Mouse (Mus musculus): Measurements from ENCODE around the gene Kif3c. TPM values are rescaled to one million over a fixed set of nuclear protein-coding genes. Genes with fewer than 3 reads are reported as not detected.

The Kif3c gene
- polyA plus RNA-seq, 1 experiment from 2014 or later = 5.9 TPM

DNA sequence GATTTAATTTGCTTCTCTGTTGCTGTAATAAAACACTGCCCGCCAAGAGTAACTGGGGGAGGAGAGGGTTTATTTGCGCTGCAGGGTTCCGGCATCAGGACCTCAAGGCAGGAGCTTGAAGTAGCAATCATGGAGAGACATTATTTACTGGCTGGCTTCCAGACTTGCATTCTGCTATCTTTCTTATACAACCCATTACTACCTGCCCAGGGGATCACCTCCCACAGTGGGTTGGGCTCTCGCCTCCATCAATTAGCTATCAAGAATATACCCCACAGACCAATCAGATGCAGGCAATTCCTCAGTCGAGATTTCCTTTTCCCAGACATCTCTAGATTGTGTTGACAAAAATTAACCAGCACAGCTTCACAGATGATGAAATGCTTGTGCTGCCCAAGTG lies 856 bp upstream of the Kif3c start:
- WGBS (ENCODE audit: insufficient replicate concordance) = 90% methylated on average over 5 of the region's 5 CpGs
- peaks cover 3% of the 10 kb centered on the region; the same call in 1 of the 2 replicates for H3K36me3 ChIP-seq (ENCODE audit: control insufficient read depth, insufficient read depth, low read length)
- 0 out of 2 replicates have a peak, but pooled peaks cover 4% of the 10 kb centered on the region for H3K9me3 ChIP-seq (replicated peaks; ENCODE audit: control insufficient read depth, low read length)
- no peak overlapping the region for H3K27ac ChIP-seq (ENCODE audit: low read depth, low read length)
- no peak for ATAC-seq (replicated peaks; ENCODE audit: insufficient number of reproducible peaks, low FRiP score, low TSS enrichment)
- H3K4me1 ChIP-seq (ENCODE audit: control insufficient read depth, insufficient read depth, low read length) = peaks cover 4% of the 10 kb centered on the region; the same call in 1 of the 2 replicates
- H3K9ac ChIP-seq (ENCODE audit: low read depth, low read length) = no peak overlapping the region
- H3K4me3 ChIP-seq (ENCODE audit: low read depth, low read length) = no peak overlapping the region
- no peaks in the 10 kb centered on the region for H3K27me3 ChIP-seq (ENCODE audit: control insufficient read depth, insufficient read depth, low read length)
- no peak overlapping the region for H3K4me2 ChIP-seq

DNA sequence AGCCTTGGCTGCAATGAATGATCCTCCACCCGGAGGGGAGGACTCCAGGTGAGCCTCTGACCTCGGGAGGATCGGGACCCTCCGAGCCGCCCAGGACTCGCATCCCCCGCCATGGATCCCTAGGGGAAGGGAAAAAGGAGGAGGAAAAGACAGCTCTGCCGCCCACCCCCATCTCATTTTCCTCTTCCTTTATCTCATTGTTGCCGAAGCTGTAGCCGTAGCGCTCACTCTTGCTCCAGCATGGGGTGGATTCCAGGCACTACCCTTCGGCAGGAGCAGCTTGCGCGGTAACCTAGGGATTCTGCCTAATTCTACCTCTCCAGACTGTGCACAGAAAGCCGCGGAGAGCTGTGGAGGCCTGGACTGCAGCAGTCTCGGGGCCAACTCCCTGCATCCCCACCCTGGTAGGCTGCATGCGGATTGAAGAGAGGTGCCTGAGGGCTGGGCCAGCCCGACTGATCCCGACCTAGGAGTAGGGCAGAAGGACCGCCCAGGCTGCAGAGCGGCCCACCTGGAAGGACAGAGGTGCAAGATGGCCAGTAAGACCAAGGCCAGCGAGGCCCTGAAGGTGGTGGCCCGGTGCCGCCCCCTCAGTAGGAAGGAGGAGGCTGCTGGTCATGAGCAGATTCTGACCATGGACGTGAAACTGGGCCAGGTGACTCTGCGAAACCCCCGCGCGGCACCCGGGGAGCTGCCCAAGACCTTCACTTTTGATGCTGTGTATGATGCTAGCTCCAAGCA lies 687 bp downstream of the Kif3c start:
- peak; percentile 13 for ATAC-seq (replicated peaks; ENCODE audit: insufficient number of reproducible peaks, low FRiP score, low TSS enrichment)
- 3% methylated on average over 31 of the region's 31 CpGs for WGBS (ENCODE audit: insufficient replicate concordance)
- peaks cover 3% of the 10 kb centered on the region; the same call in 1 of the 2 replicates for H3K36me3 ChIP-seq (ENCODE audit: control insufficient read depth, insufficient read depth, low read length)

DNA sequence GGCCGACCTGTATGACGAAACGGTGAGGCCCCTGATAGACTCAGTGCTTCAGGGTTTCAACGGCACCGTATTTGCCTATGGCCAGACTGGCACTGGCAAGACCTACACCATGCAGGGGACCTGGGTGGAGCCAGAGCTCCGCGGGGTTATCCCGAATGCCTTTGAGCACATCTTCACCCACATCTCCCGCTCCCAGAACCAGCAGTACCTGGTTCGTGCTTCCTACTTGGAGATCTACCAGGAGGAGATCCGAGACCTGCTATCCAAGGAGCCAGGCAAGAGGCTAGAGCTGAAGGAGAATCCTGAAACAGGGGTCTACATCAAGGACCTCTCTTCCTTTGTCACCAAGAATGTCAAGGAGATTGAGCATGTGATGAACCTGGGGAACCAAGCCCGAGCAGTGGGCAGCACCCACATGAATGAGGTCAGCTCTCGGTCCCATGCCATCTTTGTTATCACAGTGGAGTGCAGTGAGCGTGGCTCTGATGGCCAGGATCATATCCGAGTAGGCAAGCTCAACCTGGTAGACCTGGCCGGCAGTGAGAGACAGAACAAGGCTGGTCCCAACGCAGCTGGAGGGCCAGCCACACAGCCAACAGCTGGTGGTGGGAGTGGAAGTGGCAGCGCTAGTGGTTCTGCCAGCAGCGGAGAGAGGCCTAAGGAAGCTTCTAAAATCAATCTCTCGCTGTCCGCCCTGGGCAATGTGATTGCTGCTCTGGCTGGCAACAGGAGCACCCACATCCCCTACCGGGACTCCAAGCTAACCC lies 1.4 kb downstream of the Kif3c start:
- H3K4me2 ChIP-seq = peak overlapping the region; percentile 72
- H3K27me3 ChIP-seq (ENCODE audit: control insufficient read depth, insufficient read depth, low read length) = no peaks in the 10 kb centered on the region
- 0 out of 2 replicates have a peak, but pooled peaks cover 4% of the 10 kb centered on the region for H3K9me3 ChIP-seq (replicated peaks; ENCODE audit: control insufficient read depth, low read length)
- no peak overlapping the region for H3K27ac ChIP-seq (ENCODE audit: low read depth, low read length)
- ATAC-seq (replicated peaks; ENCODE audit: insufficient number of reproducible peaks, low FRiP score, low TSS enrichment) = peak; percentile 8; the same call in 1 of the 2 replicates
- peaks cover 14% of the 10 kb centered on the region; the same call in 1 of the 2 replicates for H3K4me1 ChIP-seq (ENCODE audit: control insufficient read depth, insufficient read depth, low read length)
- H3K4me3 ChIP-seq (ENCODE audit: low read depth, low read length) = peak overlapping the region; percentile 81
- peaks cover 3% of the 10 kb centered on the region; the same call in 1 of the 2 replicates for H3K36me3 ChIP-seq (ENCODE audit: control insufficient read depth, insufficient read depth, low read length)
- H3K9ac ChIP-seq (ENCODE audit: low read depth, low read length) = peak overlapping the region; percentile 79; the same call in 1 of the 2 replicates
- WGBS (ENCODE audit: insufficient replicate concordance) = 61% methylated on average over 22 of the region's 22 CpGs

More for the DNA sequence above, 687 bp downstream of the Kif3c start:
- Histone ChIP-seq H3K27me3 (ENCODE audit: control insufficient read depth, insufficient read depth, low read length) (no peaks in the 10 kb centered on the region), H3K9me3 (replicated peaks; ENCODE audit: control insufficient read depth, low read length) (0 out of 2 replicates have a peak, but pooled peaks cover 4% of the 10 kb centered on the region), H3K4me2 (peak overlapping the region; percentile 72), H3K4me3 (ENCODE audit: low read depth, low read length) (peak overlapping the region; percentile 81), H3K9ac (ENCODE audit: low read depth, low read length) (peak overlapping the region; percentile 79), H3K27ac (ENCODE audit: low read depth, low read length) (peak overlapping the region; percentile 67), H3K4me1 (ENCODE audit: control insufficient read depth, insufficient read depth, low read length) (peaks cover 7% of the 10 kb centered on the region; the same call in 1 of the 2 replicates)

DNA sequence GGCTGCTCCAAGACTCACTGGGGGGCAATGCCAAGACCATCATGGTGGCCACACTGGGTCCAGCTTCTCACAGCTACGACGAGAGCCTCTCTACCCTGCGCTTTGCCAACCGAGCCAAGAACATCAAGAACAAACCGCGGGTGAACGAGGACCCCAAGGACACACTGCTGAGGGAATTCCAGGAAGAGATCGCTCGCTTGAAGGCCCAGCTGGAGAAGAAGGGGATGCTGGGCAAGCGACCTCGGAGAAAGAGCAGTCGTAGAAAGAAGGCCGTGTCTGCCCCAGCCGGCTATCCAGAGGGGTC lies 2.0 kb downstream of the Kif3c start:
- Histone ChIP-seq H3K27ac (ENCODE audit: low read depth, low read length) (no peak overlapping the region), H3K4me3 (ENCODE audit: low read depth, low read length) (no peak overlapping the region), H3K36me3 (ENCODE audit: control insufficient read depth, insufficient read depth, low read length) (peaks cover 3% of the 10 kb centered on the region; the same call in 1 of the 2 replicates), H3K9me3 (replicated peaks; ENCODE audit: control insufficient read depth, low read length) (0 out of 2 replicates have a peak, but pooled peaks cover 4% of the 10 kb centered on the region), H3K4me1 (ENCODE audit: control insufficient read depth, insufficient read depth, low read length) (peaks cover 14% of the 10 kb centered on the region; the same call in 1 of the 2 replicates), H3K27me3 (ENCODE audit: control insufficient read depth, insufficient read depth, low read length) (no peaks in the 10 kb centered on the region), H3K4me2 (no peak overlapping the region), H3K9ac (ENCODE audit: low read depth, low read length) (no peak overlapping the region)
- 93% methylated on average over 14 of the region's 14 CpGs for WGBS (ENCODE audit: insufficient replicate concordance)
- no peak for ATAC-seq (replicated peaks; ENCODE audit: insufficient number of reproducible peaks, low FRiP score, low TSS enrichment)

DNA sequence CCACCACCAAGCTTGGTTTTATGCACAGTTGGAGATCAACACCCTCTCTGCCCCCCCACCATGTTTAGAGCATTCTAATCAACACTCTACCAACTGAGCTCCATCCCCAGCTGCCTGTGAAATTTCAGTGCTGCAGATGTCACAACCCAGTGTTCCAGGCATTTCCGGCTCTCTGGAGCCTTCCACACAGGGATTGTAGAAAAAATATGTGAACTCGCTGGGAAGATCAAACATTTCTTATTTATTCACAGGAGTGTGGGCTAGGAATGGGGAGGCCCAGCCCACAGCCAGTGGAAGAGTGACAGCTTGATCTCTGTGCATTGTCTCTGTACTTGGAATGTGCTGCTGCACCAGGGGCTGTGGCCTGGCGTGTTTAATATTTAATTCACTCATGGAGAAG lies 3.8 kb downstream of the Kif3c start:
- H3K9ac ChIP-seq (ENCODE audit: low read depth, low read length) = no peak overlapping the region
- H3K4me1 ChIP-seq (ENCODE audit: control insufficient read depth, insufficient read depth, low read length) = peaks cover 14% of the 10 kb centered on the region; the same call in 1 of the 2 replicates
- no peak overlapping the region for H3K27ac ChIP-seq (ENCODE audit: low read depth, low read length)
- no peak for ATAC-seq (replicated peaks; ENCODE audit: insufficient number of reproducible peaks, low FRiP score, low TSS enrichment)
- no peak overlapping the region for H3K4me3 ChIP-seq (ENCODE audit: low read depth, low read length)
- H3K27me3 ChIP-seq (ENCODE audit: control insufficient read depth, insufficient read depth, low read length) = no peaks in the 10 kb centered on the region
- H3K9me3 ChIP-seq (replicated peaks; ENCODE audit: control insufficient read depth, low read length) = 0 out of 2 replicates have a peak, but pooled peaks cover 4% of the 10 kb centered on the region
- peaks cover 3% of the 10 kb centered on the region; the same call in 1 of the 2 replicates for H3K36me3 ChIP-seq (ENCODE audit: control insufficient read depth, insufficient read depth, low read length)
- peak overlapping the region; percentile 11; the same call in 1 of the 2 replicates for H3K4me2 ChIP-seq
- WGBS (ENCODE audit: insufficient replicate concordance) = 55% methylated on average over 3 of the region's 3 CpGs

DNA sequence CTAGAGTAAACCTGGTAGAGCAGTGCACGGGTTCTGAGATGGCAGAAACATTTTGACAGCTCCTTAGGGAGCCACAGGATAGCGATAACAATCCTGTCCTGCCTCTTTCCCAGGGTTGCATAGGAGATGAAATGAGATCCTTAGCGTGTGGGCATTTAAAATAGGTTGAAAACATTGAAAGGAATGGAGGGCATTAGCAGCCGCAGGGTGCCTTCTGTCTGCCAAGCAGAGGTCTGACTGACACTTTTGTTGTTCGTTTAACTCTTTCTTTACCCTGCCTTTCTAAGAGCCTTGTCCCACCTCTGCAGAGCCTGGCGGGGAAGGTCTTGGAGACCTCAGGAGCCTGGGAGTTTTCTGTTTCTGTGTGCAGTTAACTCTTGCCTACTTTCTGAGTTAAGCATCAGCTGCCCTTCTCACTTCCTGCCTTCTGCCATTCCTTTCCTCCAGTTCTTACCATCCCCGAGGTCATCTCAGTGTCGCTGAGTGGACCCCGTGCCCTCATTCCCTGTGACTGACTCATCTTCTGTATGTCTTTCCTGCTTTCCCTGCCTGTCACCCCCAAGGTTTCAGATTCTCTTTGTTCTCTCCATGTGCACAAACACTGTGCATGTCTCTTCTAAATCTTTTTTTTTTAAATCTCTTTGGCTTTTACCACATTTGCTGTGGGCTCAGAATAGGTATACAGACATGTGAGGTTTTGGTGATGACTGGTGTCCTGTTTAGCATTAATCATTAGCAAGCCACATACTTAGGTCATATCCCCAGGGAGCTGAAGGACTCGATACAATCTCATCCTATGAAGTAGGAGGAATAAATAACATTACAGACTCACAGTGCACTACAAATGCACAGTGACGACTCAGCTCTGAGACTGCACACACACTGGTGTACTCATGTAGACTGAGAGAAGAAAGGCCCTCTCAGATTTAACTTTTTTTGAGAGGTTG lies 6.3 kb downstream of the Kif3c start:
- H3K27ac ChIP-seq (ENCODE audit: low read depth, low read length) = no peak overlapping the region
- no peak overlapping the region for H3K4me3 ChIP-seq (ENCODE audit: low read depth, low read length)
- peaks cover 14% of the 10 kb centered on the region; the same call in 1 of the 2 replicates for H3K4me1 ChIP-seq (ENCODE audit: control insufficient read depth, insufficient read depth, low read length)
- no peaks in the 10 kb centered on the region for H3K27me3 ChIP-seq (ENCODE audit: control insufficient read depth, insufficient read depth, low read length)
- H3K9me3 ChIP-seq (replicated peaks; ENCODE audit: control insufficient read depth, low read length) = 0 out of 2 replicates have a peak, but pooled peaks cover 4% of the 10 kb centered on the region
- ATAC-seq (replicated peaks; ENCODE audit: insufficient number of reproducible peaks, low FRiP score, low TSS enrichment) = no peak
- peaks cover 3% of the 10 kb centered on the region; the same call in 1 of the 2 replicates for H3K36me3 ChIP-seq (ENCODE audit: control insufficient read depth, insufficient read depth, low read length)
- H3K9ac ChIP-seq (ENCODE audit: low read depth, low read length) = peak overlapping the region; percentile 22; the same call in 1 of the 2 replicates
- WGBS (ENCODE audit: insufficient replicate concordance) = 20% methylated on average over 11 of the region's 11 CpGs
- H3K4me2 ChIP-seq = peak overlapping the region; percentile 6

DNA sequence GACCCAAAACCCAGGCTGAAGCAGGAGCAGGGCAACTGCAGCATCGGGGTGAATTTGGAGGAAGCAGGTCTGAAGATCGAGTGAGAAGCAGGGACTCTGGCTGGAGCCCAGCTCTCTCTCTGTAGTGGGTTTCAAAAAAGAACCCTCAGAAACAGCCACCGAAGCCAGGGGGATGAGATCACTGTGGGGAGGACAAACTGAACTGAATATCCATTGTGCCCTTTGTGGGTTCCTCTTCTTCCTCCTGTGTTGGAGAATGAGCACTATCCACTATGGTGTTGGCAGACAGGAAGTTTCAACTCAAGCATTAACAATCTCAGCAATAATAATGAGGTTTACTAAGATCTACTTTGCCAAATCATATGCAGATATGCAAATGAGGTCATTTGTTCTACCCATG lies 7.1 kb downstream of the Kif3c start:
- WGBS (ENCODE audit: insufficient replicate concordance) = 58% methylated on average over 3 of the region's 3 CpGs
- H3K4me3 ChIP-seq (ENCODE audit: low read depth, low read length) = no peak overlapping the region
- H3K4me2 ChIP-seq = no peak overlapping the region
- ATAC-seq (replicated peaks; ENCODE audit: insufficient number of reproducible peaks, low FRiP score, low TSS enrichment) = no peak
- no peak overlapping the region for H3K9ac ChIP-seq (ENCODE audit: low read depth, low read length)
- no peak overlapping the region for H3K27ac ChIP-seq (ENCODE audit: low read depth, low read length)
- H3K36me3 ChIP-seq (ENCODE audit: control insufficient read depth, insufficient read depth, low read length) = peaks cover 3% of the 10 kb centered on the region; the same call in 1 of the 2 replicates
- H3K9me3 ChIP-seq (replicated peaks; ENCODE audit: control insufficient read depth, low read length) = 0 out of 2 replicates have a peak, but pooled peaks cover 4% of the 10 kb centered on the region
- peaks cover 14% of the 10 kb centered on the region; the same call in 1 of the 2 replicates for H3K4me1 ChIP-seq (ENCODE audit: control insufficient read depth, insufficient read depth, low read length)
- H3K27me3 ChIP-seq (ENCODE audit: control insufficient read depth, insufficient read depth, low read length) = no peaks in the 10 kb centered on the region
